9 mouse cellular contexts compared by ENCODE assay signal in the genomic region with DNA sequence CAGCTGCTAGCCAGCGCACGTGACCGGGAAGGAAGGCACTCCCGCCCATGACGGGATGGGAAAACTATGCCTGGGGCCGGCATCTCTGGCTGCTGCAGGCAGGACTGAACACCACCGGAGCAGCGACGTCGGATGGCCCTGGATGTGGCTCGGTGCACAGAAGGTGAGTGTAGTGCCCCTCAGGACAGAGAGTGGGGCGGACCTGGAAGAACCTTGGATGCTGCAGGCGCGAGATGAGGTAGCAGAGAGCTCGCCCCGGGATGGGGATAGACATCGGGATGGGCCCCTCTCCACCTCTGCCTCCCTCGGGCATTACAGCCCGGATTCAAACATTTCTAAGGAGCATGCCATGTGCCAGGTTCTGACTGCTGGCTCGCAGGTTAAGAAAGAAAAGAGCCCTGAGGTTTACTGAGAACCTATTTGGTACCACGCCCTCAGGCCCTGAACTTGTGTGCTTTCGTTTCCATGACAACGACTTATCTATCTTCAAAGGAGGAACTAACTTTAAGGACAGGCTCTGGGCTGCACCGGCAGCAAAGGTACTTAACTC. TPM values are rescaled to one million over a fixed set of nuclear protein-coding genes. Genes with fewer than 3 reads are reported as not detected.
A peak's percentile ranks its signal among the peaks of the same experiment; 100 is the strongest.
DNase-seq lines count a peak whose midpoint lies in the region; ATAC-seq and TF ChIP-seq lines count a peak whose summit lies in the region.
"Had no signal": no experiment of that assay in that cellular context is flagged by ENCODE, and none has a peak within 500 bp of the region (broad histone marks: within the 10 kb centered on the region; RNA-seq: fewer than 3 reads in every experiment).

C1qtnf2 (plus strand) TSS at position 52 of the 550 bp plus-strand sequence.

- no peaks in the 10 kb centered on the region for H3K9me3 ChIP-seq in hindbrain, postnatal 0 days (ENCODE audit: low read length)
- no peaks in the 10 kb centered on the region for H3K9me3 ChIP-seq in lung, embryonic 15.5 days

- no peaks in the 10 kb centered on the region for H3K36me3 ChIP-seq in hindbrain, postnatal 0 days (ENCODE audit: insufficient read depth, low read length)
- no peaks in the 10 kb centered on the region for H3K36me3 ChIP-seq in lung, embryonic 15.5 days

- no peak within 1 kb of the TSS for H3K27ac ChIP-seq in hindbrain, postnatal 0 days
- H3K27ac ChIP-seq in lung, embryonic 15.5 days, result no peak within 1 kb of the TSS
- no peak within 1 kb of the TSS for H3K27ac ChIP-seq in olfactory bulb, adult 2 months (ENCODE audit: insufficient read depth, low read depth, low read length)

- peak; percentile 70 for ATAC-seq in hindbrain, postnatal 0 days
- ATAC-seq in lung, embryonic 15.5 days (ENCODE audit: borderline replicate concordance, extremely low read depth, low FRiP score, low TSS enrichment), result peak; percentile 59; the same call in 1 of the 2 replicates
- ATAC-seq: Patski had no signal

- no peak for TF ChIP-seq POLR2A in olfactory bulb, adult 2 months (IDR thresholded peaks at IDR 0.05; ENCODE audit: insufficient read depth, low read depth, low read length)

- intact Hi-C loops in gastrocnemius, postnatal 36 days (cut with DNase I), result no loop called here

- no peaks in the 10 kb centered on the region for H3K27me3 ChIP-seq in hindbrain, postnatal 0 days (ENCODE audit: insufficient read depth, low read length)
- no peaks in the 10 kb centered on the region for H3K27me3 ChIP-seq in lung, embryonic 15.5 days

- WGBS in hindbrain, postnatal 0 days, result 6% methylated on average over 24 of the region's 24 CpGs
- WGBS in lung, embryonic 15.5 days, result 3% methylated on average over 24 of the region's 24 CpGs
- 5% methylated on average over 24 of the region's 24 CpGs for WGBS in olfactory bulb, adult 2 months

- H3K9ac ChIP-seq in hindbrain, postnatal 0 days (replicated peaks; ENCODE audit: low read length), result peak within 1 kb of the TSS; percentile 35; the same call in 1 of the 2 replicates
- peak within 1 kb of the TSS; percentile 20; the same call in 1 of the 2 replicates for H3K9ac ChIP-seq in lung, embryonic 15.5 days

- H3K4me2 ChIP-seq in hindbrain, postnatal 0 days (ENCODE audit: low read depth, low read length), result peak within 1 kb of the TSS; percentile 60
- H3K4me2 ChIP-seq in lung, embryonic 15.5 days, result peak within 1 kb of the TSS; percentile 75

- H3K4me1 ChIP-seq in hindbrain, postnatal 0 days (ENCODE audit: insufficient read depth, low read length), result peaks cover 4% of the 10 kb centered on the region; the same call in 1 of the 2 replicates
- peaks cover 17% of the 10 kb centered on the region for H3K4me1 ChIP-seq in lung, embryonic 15.5 days
- H3K4me1 ChIP-seq in olfactory bulb, adult 2 months (ENCODE audit: control insufficient read depth, insufficient read depth, low read length), result peaks cover 5% of the 10 kb centered on the region

- TF ChIP-seq CTCF in hindbrain, postnatal 0 days (IDR thresholded peaks at IDR 0.05; ENCODE audit: low read depth), result no peak
- TF ChIP-seq CTCF in olfactory bulb, adult 2 months (IDR thresholded peaks at IDR 0.05; ENCODE audit: insufficient read depth, low read depth, low read length), result no peak

- DNase-seq in layer of hippocampus, adult 11-12 months (ENCODE audit: low spot score), result peak; percentile 4
- no peak for DNase-seq in layer of hippocampus, postnatal 14 days (ENCODE audit: low spot score in 2 of 2)
- DNase-seq in c-Kit-positive CD71-negative TER-119-negative erythroid progenitor cells, embryonic 14.5 days (ENCODE audit: low read depth), result peak; percentile 32
- peak; percentile 37 to 42 for DNase-seq in gastrocnemius, postnatal 36 days
- peak; percentile 54 for DNase-seq in hindbrain, postnatal 0 days (ENCODE audit: low spot score)
- no peak for DNase-seq in thymus, postnatal 14 days

- H3K4me3 ChIP-seq in hindbrain, postnatal 0 days (ENCODE audit: low read length), result peak within 1 kb of the TSS; percentile 30
- H3K4me3 ChIP-seq in lung, embryonic 15.5 days, result peak within 1 kb of the TSS; percentile 33
- H3K4me3 ChIP-seq in olfactory bulb, adult 2 months (ENCODE audit: insufficient read depth, low read depth, low read length), result peak within 1 kb of the TSS; percentile 29

RNA-seq across cellular contexts. Expression of gene C1qtnf2, which starts in this region (rescaled TPM):
- 1 to 10 TPM; 3.1 to 3.6 TPM for total RNA-seq in layer of hippocampus, postnatal 14 days (2021)
- 1 to 10 TPM; 3.0 to 3.8 TPM for total RNA-seq in gastrocnemius, postnatal 36 days (2021)
- total RNA-seq in hindbrain, postnatal 0 days (2014; rRNA removed), result 13.9 and 15.7 TPM in 2 replicates
- 21.5 and 21.6 TPM in 2 replicates for polyA plus RNA-seq in hindbrain, postnatal 0 days (2015; fragmentation: Nextera tagmentation; extraction: Ambion mirVana)
- polyA plus RNA-seq in lung, embryonic 15.5 days (2015; fragmentation: Nextera tagmentation; extraction: Ambion mirVana), result 2.6 and 3.1 TPM in 2 replicates
- polyA plus RNA-seq in olfactory bulb, adult 2 months (2012; ENCODE audit: insufficient read depth, insufficient read length, low replicate concordance, missing spikeins), result not detected in 2 replicates
- polyA plus RNA-seq: Patski had no signal

Comparison
In these comparisons a context has a peak if more than half of its experiments do, and no peak if none do; other contexts are left out.
1. DNase-seq: peak in layer of hippocampus, adult 11-12 months (single experiment), c-Kit-positive CD71-negative TER-119-negative erythroid progenitor cells, embryonic 14.5 days (single experiment), gastrocnemius, postnatal 36 days (2 of 2) and hindbrain, postnatal 0 days (single experiment); none in layer of hippocampus, postnatal 14 days (0 of 2) and thymus, postnatal 14 days (single experiment).
2. Peak in every context shown above with its lines, with median percentiles within 50 percentile points of each other: H3K4me3 ChIP-seq.